Comparison of ENCODE assay signal across 8 mouse cellular contexts in the genomic region with DNA sequence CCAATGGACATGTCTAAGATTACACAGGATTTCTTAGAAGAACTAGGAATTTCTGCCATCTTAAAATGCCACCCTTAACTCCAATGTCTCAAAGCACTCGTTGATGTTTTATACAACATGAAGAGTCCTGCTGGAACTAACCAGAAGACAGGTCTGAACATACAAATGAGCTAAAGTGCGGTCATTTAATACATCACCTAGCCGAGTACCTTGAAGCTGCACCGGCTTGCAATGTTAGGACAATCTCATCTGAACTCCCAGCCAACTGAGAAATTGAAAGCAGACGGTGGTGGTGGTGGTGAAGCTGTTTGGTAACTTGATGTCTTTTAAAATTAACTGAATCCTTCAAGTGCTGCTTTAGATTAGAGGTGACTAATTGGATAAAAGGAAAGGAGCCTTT. TPM values are rescaled to one million over a fixed set of nuclear protein-coding genes. Genes with fewer than 3 reads are reported as not detected.
DNase-seq lines count a peak whose midpoint lies in the region; ATAC-seq lines count a peak whose summit lies in the region.

No protein-coding gene starts in this region.

- H3K4me3 ChIP-seq in forebrain, embryonic 16.5 days (replicated peaks; ENCODE audit: low read length), result peak overlapping the region; percentile 54
- H3K4me3 ChIP-seq in liver, embryonic 16.5 days (ENCODE audit: low read depth, low read length), result peak overlapping the region; percentile 73

- peaks cover 11% of the 10 kb centered on the region for H3K4me1 ChIP-seq in forebrain, embryonic 16.5 days (replicated peaks; ENCODE audit: control insufficient read depth, insufficient read depth, low read length)
- peaks cover 7% of the 10 kb centered on the region for H3K4me1 ChIP-seq in liver, embryonic 16.5 days (ENCODE audit: control insufficient read depth, low read depth, low read length)

- no peak overlapping the region for H3K27ac ChIP-seq in forebrain, embryonic 16.5 days (ENCODE audit: low read length)
- no peak overlapping the region for H3K27ac ChIP-seq in liver, embryonic 16.5 days (ENCODE audit: low read length)

- no peaks in the 10 kb centered on the region for H3K36me3 ChIP-seq in forebrain, embryonic 16.5 days (ENCODE audit: control insufficient read depth, insufficient read depth)
- H3K36me3 ChIP-seq in liver, embryonic 16.5 days (ENCODE audit: control insufficient read depth, insufficient read depth), result no peaks in the 10 kb centered on the region

- H3K4me2 ChIP-seq in forebrain, embryonic 16.5 days (ENCODE audit: low read length), result peak overlapping the region; percentile 98
- H3K4me2 ChIP-seq in liver, embryonic 16.5 days (ENCODE audit: low read depth, low read length), result peak overlapping the region; percentile 92

- no peak for ATAC-seq in forebrain, embryonic 16.5 days
- no peak for ATAC-seq in liver, embryonic 16.5 days (ENCODE audit: low read depth)
- ATAC-seq in megakaryocyte progenitor cell, adult 5-6 weeks (replicated peaks; ENCODE audit: poor library complexity), result no peak

- DNase-seq in embryo, embryonic 11 days, result peak; percentile 20
- no peak for DNase-seq in embryo, embryonic 9.5 days (ENCODE audit: extremely low spot score)
- peak; percentile 2 for DNase-seq in 416B (ENCODE audit: low read depth)
- no peak for DNase-seq in c-Kit-positive CD71-positive TER-119-positive erythroid progenitor cells, embryonic 14.5 days (ENCODE audit: low spot score)
- no peak for DNase-seq in urinary bladder, adult 2 months (ENCODE audit: low spot score)

- no peak overlapping the region for H3K9ac ChIP-seq in forebrain, embryonic 16.5 days (replicated peaks; ENCODE audit: low read depth, low read length)
- H3K9ac ChIP-seq in liver, embryonic 16.5 days (ENCODE audit: low read depth, low read length), result peak overlapping the region; percentile 46

- H3K27me3 ChIP-seq in forebrain, embryonic 16.5 days (replicated peaks; ENCODE audit: control insufficient read depth, insufficient read depth, low read length), result peaks cover 6% of the 10 kb centered on the region; the same call in 1 of the 2 replicates
- H3K27me3 ChIP-seq in liver, embryonic 16.5 days (ENCODE audit: control insufficient read depth, insufficient read depth, low read depth, low read length), result no peaks in the 10 kb centered on the region

- 41% methylated on average over 5 of the region's 5 CpGs for WGBS in forebrain, embryonic 16.5 days
- 49% methylated on average over 5 of the region's 5 CpGs for WGBS in liver, embryonic 16.5 days (ENCODE audit: insufficient replicate concordance)

- no peaks in the 10 kb centered on the region for H3K9me3 ChIP-seq in forebrain, embryonic 16.5 days (ENCODE audit: control insufficient read depth, low read length)
- no peaks in the 10 kb centered on the region for H3K9me3 ChIP-seq in liver, embryonic 16.5 days (replicated peaks; ENCODE audit: control insufficient read depth, low read length)

RNA-seq across cellular contexts. Expression of gene Mitf, which starts 0.8 kb away (rescaled TPM):
- 0.62 and 0.84 TPM in 2 replicates for polyA plus RNA-seq in forebrain, embryonic 16.5 days (2015; fragmentation: Nextera tagmentation; extraction: Ambion mirVana)
- 0.39 and 0.40 TPM in 2 replicates for polyA plus RNA-seq in liver, embryonic 16.5 days (2015; fragmentation: Nextera tagmentation; extraction: Ambion mirVana)
- 7.6 and 9.7 TPM in 2 replicates for total RNA-seq in megakaryocyte progenitor cell, adult 5-6 weeks (2015)
- 5.8 and 7.9 TPM in 2 replicates for total RNA-seq in megakaryocyte progenitor cell, adult 5-6 weeks (2017)
- polyA plus RNA-seq in urinary bladder, adult 2 months (2012; rRNA removed), result 5.6 and 6.2 TPM in 2 replicates

Comparison
In these comparisons a context has a peak if more than half of its experiments do, and no peak if none do; other contexts are left out.
1. DNase-seq: peak in embryo, embryonic 11 days (single experiment) and 416B (single experiment); none in embryo, embryonic 9.5 days (single experiment), c-Kit-positive CD71-positive TER-119-positive erythroid progenitor cells, embryonic 14.5 days (single experiment) and urinary bladder, adult 2 months (single experiment).